Mouse (Mus musculus) layer of hippocampus, adult 6 months (tissue): ENCODE results near the gene Tmem62. TPM values are rescaled to one million over a fixed set of nuclear protein-coding genes. Genes with fewer than 3 reads are reported as not detected.

Source experiments
- long read RNA-seq, 2 experiments: library from polyadenylated mRNA; unstranded; transcript quantifications; one replicate each; pipeline ENCODE4 v2.0.0; 2019 to 2020
- microRNA-seq: library from miRNA; unstranded; fragments of <30 nt; microRNA quantifications from one replicate; pipeline ENCODE4 v1.2.0, GENCODE M21; 2020
- polyA plus RNA-seq: library from polyadenylated mRNA; unstranded; fragments of <200 nt; fragmentation: Nextera tagmentation; gene quantifications from 2 replicates; pipeline ENCODE4 v1.2.3, GENCODE M21; 2021

Tmem62 gene
- polyA plus RNA-seq: 11.1 and 11.6 TPM in 2 replicates
- long read RNA-seq, experiment 1, transcript Tmem62-201 (14 exons, 2,921 nt): major isoform, 17 of 34 reads
- long read RNA-seq, experiment 1, partial matches to known transcripts: 3 of 34 reads
- long read RNA-seq, experiment 1, other reads (novel, unspliced or antisense): 10 of 34 reads
- long read RNA-seq, experiment 2, transcript Tmem62-202 (13 exons, 2,417 nt): minor isoform, 11 of 136 reads
- long read RNA-seq, experiment 2, transcript Tmem62-201 (14 exons, 2,921 nt): major isoform, 90 of 136 reads
- long read RNA-seq, experiment 2, transcript Tmem62-206 (12 exons, 2,605 nt): minor isoform, 8 of 136 reads
- long read RNA-seq, experiment 2, partial matches to known transcripts: 8 of 136 reads
- long read RNA-seq, experiment 2, other reads (novel, unspliced or antisense): 19 of 136 reads

DNA sequence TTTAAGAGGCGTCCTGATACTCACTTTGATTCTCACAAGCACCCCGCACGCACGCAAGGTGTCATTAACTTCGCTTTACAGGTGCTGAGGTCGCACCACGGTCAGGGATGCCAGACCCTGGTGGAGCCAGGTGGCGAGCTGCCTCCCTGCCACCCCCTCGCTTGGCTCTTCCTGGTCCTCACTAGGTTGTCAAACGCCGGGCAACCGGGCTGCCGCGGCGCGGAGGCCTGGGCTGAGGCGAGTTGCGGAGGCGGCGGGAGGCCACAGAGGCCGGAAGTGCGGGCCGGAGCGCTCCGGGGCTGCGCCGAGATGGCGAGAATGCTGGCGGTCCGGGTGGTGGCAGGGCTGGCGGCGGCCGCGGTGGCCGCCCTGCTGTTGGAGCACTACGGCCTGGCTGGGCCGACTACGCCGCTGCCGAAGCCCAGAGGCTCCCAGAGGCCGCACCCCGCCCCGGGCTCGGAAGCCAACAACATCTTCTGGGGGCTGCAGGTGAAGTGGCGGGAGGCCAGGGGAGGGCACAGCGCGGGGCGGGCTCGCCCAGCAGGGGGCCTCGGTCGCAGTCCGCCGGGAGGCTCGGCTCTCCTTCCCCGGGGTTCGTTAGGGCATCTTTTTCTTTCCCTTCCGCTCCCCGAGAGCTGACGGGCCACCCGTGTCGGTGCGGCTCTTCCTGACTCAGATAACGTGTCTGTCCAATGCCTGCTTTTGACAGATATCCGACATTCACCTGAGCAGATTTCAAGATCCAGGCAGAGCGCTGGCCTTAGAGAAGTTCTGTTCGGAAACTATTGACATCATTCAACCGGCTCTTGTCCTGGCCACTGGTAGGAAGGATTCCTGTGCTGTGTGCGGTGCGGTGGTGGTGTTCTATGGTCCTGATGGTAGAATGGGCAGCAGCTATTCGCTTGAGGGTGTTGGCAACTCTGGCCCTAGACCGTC lies at the start of gene Tmem62:
Tmem62 (plus strand) TSS at position 28 of the 936 bp plus-strand sequence.

GRCm38 (mm10) chr2:120970559-120971080 lies 6.2 kb upstream of the Tmem62 start, which contains the start of gene Ubr1:
Gene Ubr1, minus strand, starts transcription at chr2:120970715.

DNA sequence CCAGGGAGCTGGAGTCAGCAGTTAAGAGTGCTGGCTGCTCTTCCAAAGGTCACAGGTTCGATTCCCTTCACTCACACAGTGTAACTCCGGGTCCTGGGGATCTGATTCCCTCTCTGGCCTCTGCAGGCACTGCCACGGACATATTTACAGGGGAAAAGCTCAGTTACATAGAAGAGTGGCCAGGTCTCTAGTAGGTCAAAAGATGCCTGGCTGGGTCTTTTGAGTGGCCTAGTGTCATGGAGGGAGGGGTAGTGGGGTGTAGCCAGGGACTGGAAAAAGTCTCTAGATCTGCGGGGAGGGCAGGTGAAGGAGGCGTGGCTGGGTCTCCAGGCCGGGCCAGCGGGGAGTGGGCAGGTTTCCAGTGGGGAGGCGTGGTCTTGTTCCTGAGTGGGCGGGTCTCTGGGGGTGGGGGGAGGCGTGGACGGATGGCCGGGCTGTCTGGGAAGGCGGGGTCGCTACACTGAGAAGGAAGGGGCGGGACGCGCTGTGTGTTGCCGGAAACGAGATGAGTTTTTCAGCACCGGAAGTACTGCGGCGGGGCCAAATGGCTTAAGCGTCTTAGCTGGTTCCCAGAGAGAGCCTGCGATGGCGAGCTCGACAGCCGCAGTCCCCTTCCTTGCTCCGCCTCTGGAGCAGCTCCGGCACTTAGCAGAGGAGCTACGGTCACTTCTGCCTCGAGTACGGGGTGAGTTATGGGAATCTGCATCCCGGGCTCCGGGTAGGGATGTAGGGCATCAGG lies 31.3 kb downstream of the Tmem62 start, which contains the start of gene Ccndbp1:
Ccndbp1 (plus strand) TSS at position 479 of the 739 bp plus-strand sequence.

DNA sequence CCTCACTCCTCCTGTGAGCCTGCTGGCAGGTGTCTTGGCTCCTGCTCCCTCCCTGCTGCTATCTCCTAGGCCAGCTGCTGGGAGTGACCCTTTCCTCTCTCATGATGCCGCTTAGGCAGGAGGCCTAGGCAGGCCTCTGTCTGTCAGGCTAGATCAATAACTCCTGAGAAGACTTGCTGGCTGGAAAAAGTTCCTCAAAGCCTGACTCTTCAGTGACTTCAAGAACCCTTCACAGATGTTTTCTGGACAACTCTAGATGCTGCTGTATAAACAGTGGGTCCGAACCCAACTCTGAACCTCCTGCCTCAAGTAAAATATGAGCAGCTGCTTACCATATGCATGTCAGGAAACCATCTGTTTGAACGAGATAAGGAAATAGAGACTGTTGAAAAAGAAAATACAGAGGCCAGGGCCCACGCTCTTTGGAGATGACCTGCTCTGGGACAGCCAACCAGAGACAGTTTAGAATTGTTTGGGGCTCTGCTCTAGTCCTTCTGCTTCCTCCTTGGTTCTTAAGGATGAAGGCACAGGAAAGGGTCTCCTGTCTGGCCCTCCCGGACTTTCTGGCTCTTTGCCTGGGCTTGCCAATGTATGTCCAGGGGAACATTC lies 60.0 kb downstream of the Tmem62 start, which contains the start of gene Epb42:
Epb42 (minus strand) TSS at position 340 of the 609 bp plus-strand sequence.

Small RNAs within 50 kb of the gene (microRNA-seq; reads per million reads assigned to microRNA genes)
- not detected for gene Gm44325

Other genes with a start within 250 kb of the Tmem62 start
- 0.78 and 1.9 TPM in 2 replicates for gene Cdan1, start 126.9 kb upstream of the Tmem62 start, polyA plus RNA-seq
- 6.2 and 7.3 TPM in 2 replicates for gene Ttbk2, start 126.4 kb upstream of the Tmem62 start, polyA plus RNA-seq
- 21.8 and 22.9 TPM in 2 replicates for gene Ubr1, start 6.3 kb upstream of the Tmem62 start, polyA plus RNA-seq
- 60.9 and 62.8 TPM in 2 replicates for gene Ccndbp1, start 31.4 kb downstream of the Tmem62 start, polyA plus RNA-seq
- not detected in 2 replicates for gene Epb42, start 60.1 kb downstream of the Tmem62 start, polyA plus RNA-seq
- not detected in 2 replicates for gene Tgm5, start 108.8 kb downstream of the Tmem62 start, polyA plus RNA-seq
- not detected in 2 replicates for gene Tgm7, start 132.8 kb downstream of the Tmem62 start, polyA plus RNA-seq
- gene Adal, start 163.4 kb downstream of the Tmem62 start, polyA plus RNA-seq: 10.6 and 11.4 TPM in 2 replicates
- 7.2 and 10.3 TPM in 2 replicates for gene Lcmt2, start 163.6 kb downstream of the Tmem62 start, polyA plus RNA-seq
- gene Tubgcp4, start 193.6 kb downstream of the Tmem62 start, polyA plus RNA-seq: 9.9 and 10.8 TPM in 2 replicates
- gene Zscan29, start 194.1 kb downstream of the Tmem62 start, polyA plus RNA-seq: 1.6 and 2.0 TPM in 2 replicates